Mouse (Mus musculus) heart, embryonic 10.5 days (tissue): ENCODE measurements around the gene Cltrn. TPM values are rescaled to one million over a fixed set of nuclear protein-coding genes. Genes with fewer than 3 reads are reported as not detected.

ENCODE experiments used
- DNase-seq: peaks from one replicate; pipeline ENCODE4 v3.0.0-alpha.2; 2017; ENCODE audit warnings: low spot score
- H3K27ac ChIP-seq: fragments of 300-500 bp; sonication (generic); 2 replicates; pipeline ENCODE4 v1.5.1; 2016; ENCODE audit warnings: mild to moderate bottlenecking
- H3K27me3 ChIP-seq: fragments of 300-500 bp; sonication (generic); 2 replicates; pipeline ENCODE4 v1.6.1; 2016; ENCODE audit warnings: mild to moderate bottlenecking; ENCODE audit not compliant: poor library complexity, insufficient read depth, severe bottlenecking
- H3K36me3 ChIP-seq: fragments of 300-500 bp; sonication (generic); 2 replicates; pipeline ENCODE4 v1.6.1; 2016; ENCODE audit warnings: mild to moderate bottlenecking, moderate library complexity
- H3K4me1 ChIP-seq: fragments of 300-500 bp; sonication (generic); 2 replicates; pipeline ENCODE4 v1.6.1; 2016; ENCODE audit warnings: mild to moderate bottlenecking
- H3K4me3 ChIP-seq: fragments of 300-500 bp; sonication (generic); 2 replicates; pipeline ENCODE4 v1.5.1; 2016; ENCODE audit warnings: mild to moderate bottlenecking, moderate library complexity
- H3K9me3 ChIP-seq: fragments of 300-500 bp; sonication (generic); 2 replicates; pipeline ENCODE4 v1.6.1; 2016; ENCODE audit warnings: mild to moderate bottlenecking, moderate library complexity
- WGBS: fragments of 180-500 bp; shearing (Covaris S2); methylation state at CpG from one replicate; pipeline ENCODE4 v1.1.7; 2016; 5-methylcytosine and 5-hydroxymethylcytosine counted together
- polyA plus RNA-seq: library from polyadenylated mRNA; unstranded; fragments of >200 nt; fragmentation: Nextera tagmentation; extraction: Ambion mirVana; gene quantifications from 2 replicates; pipeline ENCODE4 v1.2.1, GENCODE M21; 2016

Gene Cltrn
- polyA plus RNA-seq, 1 experiment from 2014 or later: 0.72 TPM

GRCm38 (mm10) chrX:164152703-164153102, 64.1 kb downstream of the Cltrn start:
- Histone ChIP-seq H3K27ac (no peak overlapping the region), H3K9me3 (no peaks in the 10 kb centered on the region), H3K4me3 (no peak overlapping the region), H3K36me3 (no peaks in the 10 kb centered on the region), H3K4me1 (no peaks in the 10 kb centered on the region), H3K27me3 (no peaks in the 10 kb centered on the region)
- WGBS: 68% methylated on average over 2 of the region's 2 CpGs
- DNase-seq: no peak

DNA sequence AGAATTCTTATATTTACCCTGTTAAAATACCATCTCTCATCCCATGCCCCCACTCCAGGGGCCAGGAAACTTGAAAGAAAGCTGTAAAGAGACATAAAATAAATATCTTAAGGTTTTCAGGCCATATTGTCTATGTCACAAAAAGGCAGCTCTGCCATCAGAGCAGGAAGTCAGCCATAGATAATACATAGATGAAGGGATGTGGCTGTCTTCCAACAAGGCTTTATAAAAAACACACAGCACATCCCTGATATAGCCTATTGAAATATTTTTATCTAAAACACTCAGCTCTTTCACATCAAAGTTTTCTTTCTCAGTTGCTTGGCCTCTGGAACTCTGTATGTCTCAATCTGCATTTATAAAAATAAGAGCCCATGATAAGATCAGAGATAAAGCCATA, 65.0 kb downstream of the Cltrn start:
- Histone ChIP-seq H3K27ac (no peak overlapping the region), H3K4me1 (no peaks in the 10 kb centered on the region), H3K4me3 (no peak overlapping the region), H3K36me3 (no peaks in the 10 kb centered on the region), H3K27me3 (no peaks in the 10 kb centered on the region), H3K9me3 (no peaks in the 10 kb centered on the region)
- no peak for DNase-seq

GRCm38 (mm10) chrX:164154594-164154993, 66.0 kb downstream of the Cltrn start:
- 71% methylated on average over 5 of the region's 5 CpGs for WGBS
- no peak overlapping the region for H3K27ac ChIP-seq
- H3K9me3 ChIP-seq: no peaks in the 10 kb centered on the region
- no peaks in the 10 kb centered on the region for H3K36me3 ChIP-seq
- no peaks in the 10 kb centered on the region for H3K27me3 ChIP-seq
- H3K4me1 ChIP-seq: no peaks in the 10 kb centered on the region
- H3K4me3 ChIP-seq: no peak overlapping the region
- no peak for DNase-seq

- Histone ChIP-seq H3K27ac (no peak overlapping the region), H3K27me3 (0 out of 2 replicates have a peak, but pooled peaks cover 5% of the 10 kb centered on the region), H3K36me3 (no peaks in the 10 kb centered on the region), H3K4me1 (no peaks in the 10 kb centered on the region), H3K4me3 (no peak overlapping the region), H3K9me3 (no peaks in the 10 kb centered on the region)
- DNase-seq: no peak
- WGBS: 70% methylated on average over 1 of the region's 1 CpGs
Measured at GRCm38 (mm10) chrX:164164681-164165080, 76.1 kb downstream of the Cltrn start.

Other genes with a start within 250 kb of the Cltrn start
- 19.3 and 23.6 TPM in 2 replicates for gene Ap1s2, start 179.8 kb upstream of the Cltrn start, polyA plus RNA-seq
- 36.6 and 53.0 TPM in 2 replicates for gene Zrsr2, start 130.2 kb upstream of the Cltrn start, polyA plus RNA-seq
- gene Car5b, start 60.8 kb upstream of the Cltrn start, polyA plus RNA-seq: 0.25 and 0.26 TPM in 2 replicates
- gene Siah1b, start 12.3 kb upstream of the Cltrn start, polyA plus RNA-seq: 25.5 and 31.9 TPM in 2 replicates
- gene Ace2, start 50.5 kb downstream of the Cltrn start, polyA plus RNA-seq: 0.06 and 0.11 TPM in 2 replicates
- 3.6 and 5.8 TPM in 2 replicates for gene Bmx, start 169.4 kb downstream of the Cltrn start, polyA plus RNA-seq
- gene Pir, start 180.5 kb downstream of the Cltrn start, polyA plus RNA-seq: 6.8 and 7.3 TPM in 2 replicates